Mouse (Mus musculus) hindbrain, postnatal 0 days (tissue): ENCODE results near the gene Rbm28. TPM values are rescaled to one million over a fixed set of nuclear protein-coding genes. Genes with fewer than 3 reads are reported as not detected.

Experiments
- ATAC-seq: fragments of 200-750 bp; cut with Nextera tagmentation; 2 replicates; pipeline ENCODE4 v1.8.0; 2017; ENCODE audit warnings: mild to moderate bottlenecking, moderate TSS enrichment, moderate library complexity
- DNase-seq: peaks from one replicate; pipeline ENCODE4 v3.0.0-alpha.2; 2015; ENCODE audit warnings: low spot score
- H3K27ac ChIP-seq: fragments of 300-500 bp; sonication (generic); 2 replicates; pipeline ENCODE4 v1.5.1; 2014; ENCODE audit warnings: mild to moderate bottlenecking
- H3K27me3 ChIP-seq: fragments of 300-500 bp; sonication (generic); 2 replicates; pipeline ENCODE4 v1.6.1; 2014; ENCODE audit warnings: low read length, mixed read lengths; ENCODE audit not compliant: insufficient read depth
- H3K36me3 ChIP-seq: fragments of 300-500 bp; sonication (generic); 2 replicates; pipeline ENCODE4 v1.6.1; 2014; ENCODE audit warnings: low read length, mixed read lengths; ENCODE audit not compliant: insufficient read depth
- H3K4me1 ChIP-seq: fragments of 300-500 bp; sonication (generic); 2 replicates; pipeline ENCODE4 v1.6.1; 2014; ENCODE audit warnings: antibody characterized with exemption, low read length, mixed read lengths; ENCODE audit not compliant: insufficient read depth
- H3K4me2 ChIP-seq: fragments of 300-500 bp; sonication (generic); 2 replicates; pipeline ENCODE4 v1.6.1; 2014; ENCODE audit warnings: low read depth, mild to moderate bottlenecking, low read length, moderate library complexity, mixed read lengths
- H3K4me3 ChIP-seq: fragments of 300-500 bp; sonication (generic); 2 replicates; pipeline ENCODE4 v1.5.1; 2014; ENCODE audit warnings: low read length
- H3K9ac ChIP-seq: fragments of 300-500 bp; sonication (generic); replicated peaks from 2 replicates; pipeline ENCODE4 v1.6.1; 2014; ENCODE audit warnings: mild to moderate bottlenecking, low read length, moderate library complexity, mixed read lengths
- H3K9me3 ChIP-seq: fragments of 300-500 bp; sonication (generic); 2 replicates; pipeline ENCODE4 v1.6.1; 2016; ENCODE audit warnings: low read length, mixed read lengths
- CTCF ChIP-seq: IDR thresholded peaks from 2 replicates; pipeline ENCODE4 v1.5.1; 2016; ENCODE audit warnings: antibody characterized with exemption, control low read depth, low read depth
- WGBS: fragments of 180-500 bp; shearing (Covaris S2); extraction: QIAGEN DNeasy Blood & Tissue Kit; methylation state at CpG from one replicate; pipeline ENCODE4 v1.1.7; 2014; 5-methylcytosine and 5-hydroxymethylcytosine counted together
- polyA plus RNA-seq: library from polyadenylated mRNA; unstranded; fragments of >200 nt; fragmentation: Nextera tagmentation; extraction: Ambion mirVana; gene quantifications from 2 replicates; pipeline ENCODE4 v1.2.1, GENCODE M21; 2015
- total RNA-seq: library from RNA; depleted of rRNA; stranded (reverse); fragments of >200 nt; gene quantifications from 2 replicates; pipeline ENCODE4 v1.2.3, GENCODE M21; 2014

Gene Rbm28
- total and polyA plus RNA-seq, 2 experiments from 2014 or later: 16.3 to 18.8 TPM

DNA sequence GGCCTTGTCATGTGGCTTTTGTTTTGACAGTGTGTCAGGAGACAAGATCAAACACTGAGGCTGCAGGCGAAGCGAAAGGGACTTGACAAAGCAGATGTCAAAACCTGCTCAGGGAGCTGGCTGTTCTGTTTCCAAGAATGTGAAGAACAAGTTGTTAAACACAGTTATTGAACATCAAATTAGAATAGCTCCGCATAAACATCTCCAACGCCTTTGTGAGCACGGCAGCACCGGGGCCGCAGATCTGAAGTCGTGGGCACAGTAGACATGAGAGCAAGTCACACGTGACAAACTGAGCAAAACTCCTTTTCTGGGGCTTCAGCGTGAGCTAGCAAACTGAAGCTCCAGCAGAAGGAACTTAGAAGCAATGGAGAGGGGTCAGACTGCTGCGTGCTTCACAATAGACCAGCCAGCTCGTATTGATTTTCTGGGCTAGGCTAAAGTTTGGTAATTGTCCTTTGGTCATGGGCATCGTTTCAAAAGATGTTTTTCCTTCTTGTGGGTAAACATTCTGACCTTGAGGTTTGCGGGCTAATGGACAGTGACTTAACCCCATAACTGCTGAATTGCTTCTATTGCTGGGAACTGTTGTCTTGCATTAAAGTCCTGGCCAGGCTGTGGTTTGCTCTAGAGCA lies 65.2 kb downstream of the Rbm28 start:
- ATAC-seq (no peak), DNase-seq (no peak)
- Histone ChIP-seq H3K4me2 (no peak overlapping the region), H3K27ac (no peak overlapping the region), H3K27me3 (no peaks in the 10 kb centered on the region), H3K36me3 (no peaks in the 10 kb centered on the region), H3K9me3 (no peaks in the 10 kb centered on the region), H3K4me1 (no peaks in the 10 kb centered on the region), H3K4me3 (no peak overlapping the region), H3K9ac (no peak overlapping the region)
- WGBS: 50% methylated on average over 14 of the region's 14 CpGs
- no peak for TF ChIP-seq CTCF

DNA sequence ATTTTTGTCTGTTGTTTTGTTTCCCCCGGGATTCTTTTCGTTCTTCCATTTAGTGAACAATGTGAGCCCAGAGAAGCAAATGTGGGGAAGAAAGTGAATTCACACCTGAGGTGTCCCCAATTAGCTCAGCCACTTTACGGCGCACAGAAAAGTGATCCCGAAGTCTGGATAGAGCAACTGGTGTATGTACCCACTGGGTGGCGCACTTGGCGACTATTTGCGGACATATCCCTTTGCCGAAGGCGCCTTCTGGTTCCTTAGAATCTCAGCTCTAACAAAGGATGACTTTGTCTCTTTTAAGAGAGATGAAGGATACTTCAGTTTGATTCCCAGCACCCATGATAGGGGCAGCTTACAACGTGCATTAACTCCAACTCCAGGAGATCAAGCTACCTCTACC lies 71.9 kb downstream of the Rbm28 start:
- Histone ChIP-seq H3K4me1 (no peaks in the 10 kb centered on the region), H3K36me3 (no peaks in the 10 kb centered on the region), H3K27me3 (no peaks in the 10 kb centered on the region), H3K4me3 (no peak overlapping the region), H3K4me2 (no peak overlapping the region), H3K9ac (no peak overlapping the region), H3K9me3 (0 out of 2 replicates have a peak, but pooled peaks cover 8% of the 10 kb centered on the region), H3K27ac (no peak overlapping the region)
- DNase-seq (peak; percentile 12), ATAC-seq (no peak)
- no peak for TF ChIP-seq CTCF
- WGBS: 65% methylated on average over 11 of the region's 11 CpGs

DNA sequence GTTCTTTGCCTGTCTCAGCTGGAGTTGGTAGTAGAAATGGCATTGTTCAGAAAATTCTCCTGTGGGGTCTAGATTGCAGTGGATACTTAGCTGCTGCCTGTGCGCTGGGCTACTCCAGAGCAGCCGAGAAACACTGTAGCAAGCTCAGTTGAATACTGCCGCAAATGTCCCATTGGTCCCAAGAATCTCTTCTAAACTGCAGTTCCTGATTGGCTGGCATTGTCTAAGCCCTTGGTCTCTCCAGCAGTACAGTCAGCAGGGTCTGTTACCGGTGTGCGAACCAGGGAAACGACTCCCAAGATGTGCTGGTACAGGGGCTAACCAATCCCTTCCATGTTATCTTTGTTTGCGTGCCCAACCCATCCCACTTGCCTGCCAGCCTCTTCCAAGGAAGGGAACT lies 72.6 kb downstream of the Rbm28 start:
- H3K9ac ChIP-seq: no peak overlapping the region
- TF ChIP-seq CTCF: no peak

DNA sequence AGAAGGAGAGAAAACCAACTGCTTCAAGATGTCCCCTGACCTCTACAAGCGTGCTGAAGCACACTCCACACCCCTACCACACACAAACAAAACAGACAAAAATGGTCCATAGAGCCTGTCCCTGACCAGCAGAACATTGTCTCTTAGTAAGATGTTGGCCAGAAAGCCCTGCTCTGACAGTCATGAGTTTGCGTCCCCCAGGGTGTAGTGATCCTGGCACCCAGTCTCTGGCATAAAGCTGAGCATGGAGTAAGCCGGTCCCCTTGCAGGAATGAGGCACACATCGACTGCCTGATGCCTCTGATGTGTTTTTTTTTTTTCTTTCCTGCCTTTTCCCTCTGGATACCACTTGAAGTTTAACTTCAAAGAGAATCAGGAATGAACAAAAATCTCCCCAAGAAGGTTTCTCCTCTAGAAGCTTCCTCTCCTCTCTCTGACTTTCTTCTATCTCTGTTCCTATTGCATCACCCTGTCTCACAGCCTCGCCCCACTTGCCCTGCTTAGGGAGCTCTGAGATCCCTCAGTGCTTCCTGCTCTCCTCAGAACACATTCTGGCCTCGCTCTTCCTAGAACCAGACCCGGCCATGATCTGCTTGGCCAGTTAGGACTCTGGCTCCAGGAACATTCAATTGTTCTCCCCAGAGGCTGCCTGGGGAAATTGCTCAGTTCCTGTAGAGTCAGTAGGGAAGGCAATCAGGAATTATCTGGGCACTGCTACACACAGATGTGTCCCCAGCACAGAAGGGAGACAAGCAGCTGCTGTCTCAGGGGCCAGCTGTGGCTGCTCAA lies 76.7 kb downstream of the Rbm28 start:
- no peaks in the 10 kb centered on the region for H3K36me3 ChIP-seq
- TF ChIP-seq CTCF: no peak
- no peak overlapping the region for H3K9ac ChIP-seq
- H3K4me3 ChIP-seq: no peak overlapping the region
- 0 out of 2 replicates have a peak, but pooled peaks cover 8% of the 10 kb centered on the region for H3K9me3 ChIP-seq
- no peak overlapping the region for H3K4me2 ChIP-seq
- DNase-seq (no peak), ATAC-seq (no peak)
- no peaks in the 10 kb centered on the region for H3K4me1 ChIP-seq
- WGBS: 76% methylated on average over 7 of the region's 7 CpGs
- H3K27me3 ChIP-seq: no peaks in the 10 kb centered on the region
- H3K27ac ChIP-seq: no peak overlapping the region

More for the DNA sequence above, 72.6 kb downstream of the Rbm28 start:
- Histone ChIP-seq H3K36me3 (no peaks in the 10 kb centered on the region), H3K9me3 (0 out of 2 replicates have a peak, but pooled peaks cover 8% of the 10 kb centered on the region), H3K27ac (no peak overlapping the region), H3K27me3 (no peaks in the 10 kb centered on the region), H3K4me1 (no peaks in the 10 kb centered on the region), H3K4me3 (no peak overlapping the region), H3K4me2 (no peak overlapping the region)
- ATAC-seq (no peak), DNase-seq (no peak)
- WGBS: 84% methylated on average over 7 of the region's 7 CpGs

DNA sequence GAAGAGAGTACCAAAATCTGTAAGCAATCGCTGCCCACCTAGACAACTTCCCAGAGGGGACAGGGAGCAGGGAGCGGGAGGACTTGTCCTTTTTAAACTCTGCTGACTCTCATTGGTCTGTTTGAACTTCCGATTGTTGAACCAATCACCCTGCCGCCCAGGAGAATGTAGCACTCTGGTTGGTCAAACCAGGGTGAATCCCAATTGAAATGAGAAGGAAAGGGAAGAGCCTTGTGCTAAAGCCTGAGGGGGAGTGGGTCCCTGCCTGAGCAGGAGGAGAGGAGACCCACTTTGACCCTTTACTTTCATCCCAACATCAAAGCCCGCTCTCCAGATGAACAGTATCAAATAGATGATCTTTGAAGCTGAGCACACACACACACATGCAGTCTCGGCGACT lies 80.4 kb downstream of the Rbm28 start:
- Histone ChIP-seq H3K27ac (no peak overlapping the region), H3K27me3 (no peaks in the 10 kb centered on the region), H3K9ac (no peak overlapping the region), H3K4me3 (no peak overlapping the region), H3K9me3 (no peaks in the 10 kb centered on the region), H3K4me1 (no peaks in the 10 kb centered on the region), H3K4me2 (no peak overlapping the region), H3K36me3 (no peaks in the 10 kb centered on the region)
- ATAC-seq: no peak
- TF ChIP-seq CTCF: no peak
- WGBS: 71% methylated on average over 7 of the region's 7 CpGs
- no peak for DNase-seq

DNA sequence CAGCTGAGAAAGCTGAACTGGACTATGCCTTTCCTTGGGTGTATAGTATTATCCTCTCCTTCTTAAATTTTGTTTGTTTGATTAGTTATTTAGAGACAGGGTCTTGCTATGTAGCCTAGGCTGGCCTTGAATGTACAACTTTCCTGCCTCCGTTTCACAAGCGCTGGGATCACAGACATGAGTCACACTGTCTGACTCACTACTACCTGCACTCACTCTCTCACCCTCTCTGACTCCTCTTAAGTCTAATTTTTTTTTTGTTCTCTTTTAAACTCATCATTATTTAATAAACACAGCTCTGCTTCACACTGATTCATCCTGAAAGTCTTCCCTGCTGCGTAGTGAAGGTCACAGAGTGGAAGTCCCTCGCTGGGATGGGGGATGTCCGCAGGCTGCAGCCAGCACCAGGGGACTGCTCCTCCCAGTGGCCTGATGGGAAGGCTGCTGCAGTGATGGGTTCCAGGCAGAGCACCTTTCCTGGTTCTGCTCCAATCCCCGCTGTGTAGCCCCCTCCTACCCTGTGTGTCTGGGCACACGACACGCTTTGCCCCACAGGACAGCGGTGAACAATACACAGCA lies 81.9 kb downstream of the Rbm28 start:
- ATAC-seq: no peak
- Histone ChIP-seq H3K27me3 (no peaks in the 10 kb centered on the region), H3K36me3 (no peaks in the 10 kb centered on the region), H3K27ac (no peak overlapping the region), H3K4me3 (no peak overlapping the region), H3K9me3 (no peaks in the 10 kb centered on the region), H3K4me1 (no peaks in the 10 kb centered on the region), H3K4me2 (no peak overlapping the region), H3K9ac (no peak overlapping the region)
- TF ChIP-seq CTCF: no peak; the same call in 1 of the 2 replicates
- WGBS: 39% methylated on average over 9 of the region's 9 CpGs
- no peak for DNase-seq
